Mouse (Mus musculus) adrenal gland, postnatal 36 days (tissue): ENCODE results near the gene Cphx1. TPM values are rescaled to one million over a fixed set of nuclear protein-coding genes. Genes with fewer than 3 reads are reported as not detected.
"Not testable (repeated sequence)": the region's sequence is repeated elsewhere in the genome, so short reads cannot be mapped to it uniquely, and the experiment has no call there.

Source experiments
- DNase-seq, 2 experiments: peaks; one replicate each; pipeline ENCODE4 v3.0.0; 2021; ENCODE audit warnings: mixed read lengths in 1 of 2
- long read RNA-seq, 2 experiments: library from polyadenylated mRNA; stranded (forward); transcript quantifications; one replicate each; pipeline ENCODE4 v2.0.0; 2021; ENCODE audit warnings: borderline sequencing depth in 2 of 2
- total RNA-seq, 2 experiments: library from RNA; stranded (reverse); gene quantifications; 2 replicates each; pipeline ENCODE4 v1.2.3; 2021

The Cphx1 gene
- not detected for total RNA-seq
- long read RNA-seq, experiment 1: 0 reads
- long read RNA-seq, experiment 2: 0 reads

DNA sequence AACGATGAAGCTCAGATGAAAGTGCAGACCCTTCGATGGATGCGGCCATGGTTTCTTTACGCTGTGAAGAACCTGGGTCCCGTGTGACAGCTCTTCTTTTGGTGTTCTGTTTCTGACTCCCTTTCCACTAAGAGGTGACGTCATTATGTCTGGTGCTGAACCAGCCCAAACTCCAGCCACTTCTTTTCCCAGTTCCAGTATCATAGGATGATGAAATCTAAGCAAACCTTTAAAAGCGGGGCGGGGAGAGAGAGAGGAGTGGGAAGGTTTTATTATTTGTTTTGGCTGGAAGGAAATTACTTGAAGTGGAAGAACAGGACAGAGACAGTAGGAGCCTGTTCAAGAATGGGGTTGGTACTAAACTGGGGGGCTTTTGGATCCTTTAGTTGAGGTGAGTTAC is at the start of gene Cphx1:
Gene Cphx1, plus strand, starts transcription at position 301 of the 400 bp plus-strand sequence.
- not testable (repeated sequence) for DNase-seq

DNA sequence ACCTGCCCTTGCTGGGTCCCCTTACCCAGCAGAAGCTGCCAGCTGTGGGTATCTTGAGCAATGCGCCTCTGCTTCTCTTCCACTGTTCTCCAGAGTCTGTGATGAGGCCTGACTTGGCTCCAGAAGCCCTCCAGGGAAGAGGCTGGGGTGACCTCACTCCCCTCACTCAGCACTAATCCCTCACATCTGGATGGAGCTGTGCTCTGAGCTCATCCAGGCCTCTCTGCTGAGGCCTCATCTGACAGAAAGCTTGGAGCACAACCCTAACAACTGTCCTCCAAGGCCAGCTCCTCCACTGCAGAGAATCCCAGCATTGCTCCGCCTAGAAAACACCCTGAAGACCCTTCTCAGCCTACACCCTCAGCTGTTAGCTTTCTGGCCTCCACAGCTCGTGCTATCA is 43.5 kb upstream of the Cphx1 start:
- not testable (repeated sequence) for DNase-seq

DNA sequence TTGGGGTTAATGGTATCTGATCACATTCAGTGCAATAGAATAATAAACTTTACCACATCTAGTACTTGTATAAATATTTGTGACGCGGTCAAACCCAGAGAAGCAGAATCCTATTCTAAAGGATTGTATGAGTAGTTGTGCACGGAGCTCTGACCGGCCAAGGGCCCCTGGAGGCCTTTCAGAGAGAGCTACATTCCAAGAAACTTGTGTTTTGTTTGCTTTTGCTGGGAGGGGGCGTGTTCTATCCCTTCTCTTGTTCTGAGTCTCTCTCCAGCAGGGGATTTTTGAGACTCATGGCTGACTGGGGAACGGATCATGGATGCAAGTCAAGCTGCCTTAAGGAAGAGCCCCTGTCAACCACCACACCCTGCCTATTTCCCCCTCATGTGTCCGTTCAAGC is 42.4 kb upstream of the Cphx1 start:
- not testable (repeated sequence) for DNase-seq

DNA sequence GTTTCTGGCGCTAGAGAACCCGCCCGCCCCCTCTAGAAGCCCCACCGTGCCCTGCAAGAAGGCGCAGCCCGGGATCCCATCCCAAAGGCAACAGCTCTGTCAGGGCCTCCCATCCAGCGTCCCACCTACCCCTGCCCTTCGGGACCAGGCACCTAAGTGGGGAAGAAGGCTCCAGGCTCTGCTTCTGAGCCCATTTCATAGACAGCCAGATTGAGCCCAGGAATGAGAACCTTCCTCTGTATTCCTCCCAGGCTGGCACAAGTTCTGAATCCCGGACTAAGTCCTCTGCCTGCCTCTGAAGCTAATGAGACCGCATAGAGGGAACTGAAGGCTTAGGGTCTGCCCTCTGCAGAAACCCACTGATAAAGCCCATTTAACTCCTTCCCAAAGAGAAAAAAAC is 35.1 kb upstream of the Cphx1 start, which contains the start of gene Plac9a:
Gene Plac9a, minus strand, starts transcription at position 101 of the 400 bp plus-strand sequence.
- DNase-seq: not testable (repeated sequence)

DNA sequence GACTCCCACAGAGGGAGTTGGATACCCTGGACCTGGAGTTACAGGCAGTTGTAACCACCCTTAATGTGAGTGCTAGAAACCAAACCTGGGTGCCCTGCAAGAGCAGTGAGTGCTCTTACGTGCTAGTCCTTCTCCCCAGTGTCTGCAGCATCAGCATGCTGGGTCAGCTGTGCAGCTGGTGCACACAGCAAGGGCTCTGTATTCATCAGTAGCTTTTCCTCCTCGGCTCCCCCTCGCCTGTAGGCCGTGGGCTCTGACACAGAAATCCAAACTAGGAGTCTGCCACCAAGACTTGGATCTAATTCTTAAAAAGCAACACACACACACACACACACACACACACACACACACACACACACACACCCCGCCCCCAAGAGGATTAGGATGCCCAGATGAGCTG is 32.9 kb upstream of the Cphx1 start:
- not testable (repeated sequence) for DNase-seq

DNA sequence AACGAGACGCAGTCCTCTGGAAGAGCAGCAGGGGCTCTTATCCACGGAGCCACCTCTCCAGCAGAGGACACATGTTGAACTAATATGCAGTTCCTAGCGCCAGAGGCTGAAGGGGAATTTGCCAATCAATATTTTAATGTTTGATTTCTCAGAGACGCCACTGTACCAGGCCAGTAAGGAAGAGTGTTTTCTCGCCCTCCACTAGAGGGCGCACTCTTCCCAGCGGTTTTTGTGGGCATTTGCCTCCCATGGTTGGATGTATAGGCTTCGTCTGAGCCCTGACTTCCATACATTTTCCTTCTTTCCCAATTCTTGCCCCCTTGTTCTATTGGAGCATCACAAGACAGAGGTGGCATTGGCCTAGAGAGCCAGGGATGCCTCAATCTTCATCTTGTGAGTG is 30.8 kb upstream of the Cphx1 start:
- DNase-seq: not testable (repeated sequence)

DNA sequence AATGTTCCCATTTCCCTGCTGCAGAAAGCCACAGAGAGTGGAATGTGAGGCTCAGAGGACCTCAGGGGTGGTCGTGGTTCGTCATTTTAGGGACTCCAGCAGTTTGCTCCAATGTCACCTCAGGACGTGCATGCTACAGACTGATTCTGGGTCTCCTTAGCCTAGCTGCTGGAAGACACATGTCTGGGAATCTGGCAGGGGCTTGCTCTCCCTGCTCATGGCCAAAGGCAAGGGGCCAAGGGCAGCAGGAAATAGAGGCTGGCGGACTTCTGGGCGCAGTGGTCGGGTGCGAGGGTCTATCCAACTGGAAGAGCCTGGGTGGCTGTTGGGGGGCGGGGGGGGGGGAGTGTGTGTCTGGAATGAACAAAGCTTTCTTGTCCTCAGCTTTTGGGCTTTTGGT is 29.1 kb upstream of the Cphx1 start:
- not testable (repeated sequence) for DNase-seq

DNA sequence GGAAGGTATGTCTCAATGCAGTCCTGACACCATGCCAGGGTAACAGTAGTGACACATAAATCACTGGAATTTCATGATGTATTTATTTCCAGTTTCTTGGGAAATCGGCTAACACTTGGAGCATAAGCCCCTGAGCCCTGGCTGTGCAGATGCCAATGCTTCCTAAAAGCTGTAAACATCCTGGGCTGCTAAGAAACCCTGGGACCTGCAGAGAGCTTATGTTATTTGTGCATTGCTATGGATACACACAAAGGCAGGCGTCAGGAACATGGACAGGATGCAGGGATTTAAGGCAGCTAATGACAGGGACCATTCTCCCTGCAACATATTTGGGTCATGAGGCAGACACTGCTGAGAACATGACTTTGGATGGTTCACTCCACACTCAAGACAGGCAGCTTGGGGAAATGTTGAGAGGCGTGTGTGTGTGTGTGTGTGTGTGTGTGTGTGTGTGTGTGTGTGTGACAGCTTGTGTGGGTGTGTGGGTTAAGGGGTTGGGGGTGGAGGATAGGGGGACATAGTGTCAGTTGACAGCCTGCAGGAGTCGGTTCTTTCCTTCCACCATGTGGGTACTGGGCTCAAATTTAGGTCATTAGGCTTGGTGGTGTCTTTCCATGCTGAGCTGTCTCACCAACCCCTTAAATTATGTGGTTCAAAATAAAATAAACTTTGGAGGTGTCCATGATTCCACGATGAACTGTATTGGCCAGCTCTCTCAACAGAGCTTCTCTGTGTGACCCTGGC is 19.5 kb upstream of the Cphx1 start:
- not testable (repeated sequence) for DNase-seq

DNA sequence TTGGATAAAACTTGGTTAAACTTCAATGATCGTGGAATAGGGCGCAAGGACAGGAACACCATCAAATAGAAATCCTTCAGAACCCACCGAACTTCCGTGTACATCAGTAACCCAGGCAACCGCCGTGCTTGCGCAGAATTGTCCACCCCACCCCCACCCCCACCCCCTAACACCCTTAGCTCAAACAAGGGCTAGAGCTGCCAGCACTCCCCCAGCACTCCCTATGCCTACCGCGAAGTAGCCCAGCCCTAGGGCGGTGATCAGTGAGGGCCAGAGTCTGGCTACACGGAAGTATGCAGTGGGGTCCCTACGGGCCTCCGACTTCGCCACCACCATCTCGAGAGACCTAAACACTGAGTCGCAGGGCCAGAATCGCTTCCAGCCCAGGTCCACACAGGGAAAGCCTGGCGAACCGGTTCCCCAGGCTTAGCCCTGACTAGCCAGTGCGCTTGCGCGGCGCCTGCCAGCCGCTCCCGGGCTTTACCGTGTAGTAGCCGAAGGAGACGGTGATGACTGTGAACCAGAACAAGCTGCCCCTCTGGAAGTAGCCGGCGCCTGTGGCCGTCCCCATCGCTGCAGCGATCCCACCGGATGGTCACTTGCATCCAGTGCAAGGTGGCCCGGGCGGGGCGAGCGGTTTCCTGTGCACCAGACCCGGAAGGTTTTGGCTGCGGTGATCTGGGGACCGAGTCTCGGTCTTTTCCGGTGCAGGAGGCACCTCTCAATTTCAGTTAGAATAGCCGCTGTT is 11.1 kb upstream of the Cphx1 start:
- DNase-seq: not testable (repeated sequence)

DNA sequence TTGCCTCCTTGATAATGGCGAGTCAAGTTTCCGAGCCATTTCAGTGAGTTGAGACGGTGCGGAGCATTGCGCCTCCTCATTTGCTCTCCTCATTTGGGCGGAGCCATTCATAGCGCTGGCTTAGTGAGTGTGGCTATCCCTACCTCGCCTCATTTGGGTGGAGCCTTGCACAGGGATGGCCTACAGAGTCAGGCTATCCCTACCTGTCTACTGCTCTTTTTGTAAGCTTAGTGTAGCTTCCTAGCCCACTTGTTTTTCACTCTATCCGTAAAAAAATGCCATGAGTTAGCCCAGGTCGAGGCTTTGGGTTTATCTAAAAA is 10.6 kb upstream of the Cphx1 start, which contains the start of gene Tmem254a:
Gene Tmem254a, minus strand, starts transcription at position 111 of the 320 bp plus-strand sequence.
- DNase-seq: not testable (repeated sequence)

DNA sequence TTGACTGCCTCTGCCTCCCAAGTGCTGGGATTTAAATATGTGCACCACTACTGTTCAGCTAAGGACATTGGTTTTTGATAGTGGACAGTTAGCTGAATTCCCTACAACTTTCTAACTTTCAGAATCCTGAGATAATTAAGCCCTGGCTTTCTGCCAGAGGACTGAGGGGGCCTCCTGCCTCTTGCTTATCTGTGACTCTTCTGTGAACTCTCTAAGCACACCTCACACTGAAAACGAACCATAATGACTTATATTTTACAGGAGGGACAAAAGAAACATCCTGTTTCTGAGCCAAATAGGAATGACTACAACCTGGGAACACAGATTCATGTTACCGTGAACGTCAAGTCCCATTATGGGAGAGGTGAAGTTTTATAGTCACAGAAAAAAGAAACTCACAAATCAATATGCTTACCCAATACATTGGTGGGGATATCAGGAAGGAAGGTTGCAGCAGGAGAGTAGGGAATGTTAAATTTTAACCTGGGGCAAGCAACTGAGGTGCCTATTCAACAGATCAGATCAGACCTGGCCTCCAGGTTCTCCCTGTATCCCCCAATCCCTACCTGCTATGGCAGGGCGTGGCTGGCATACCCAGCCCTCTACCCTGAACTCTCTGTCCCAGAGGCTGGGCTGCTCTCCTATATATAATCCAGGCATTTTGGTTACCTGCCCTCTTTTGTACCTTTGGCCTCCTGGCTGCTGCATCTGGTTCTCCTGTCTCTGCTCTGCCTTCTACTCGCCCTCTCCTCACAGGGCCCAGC is 1.1 kb upstream of the Cphx1 start:
- not testable (repeated sequence) for DNase-seq

DNA sequence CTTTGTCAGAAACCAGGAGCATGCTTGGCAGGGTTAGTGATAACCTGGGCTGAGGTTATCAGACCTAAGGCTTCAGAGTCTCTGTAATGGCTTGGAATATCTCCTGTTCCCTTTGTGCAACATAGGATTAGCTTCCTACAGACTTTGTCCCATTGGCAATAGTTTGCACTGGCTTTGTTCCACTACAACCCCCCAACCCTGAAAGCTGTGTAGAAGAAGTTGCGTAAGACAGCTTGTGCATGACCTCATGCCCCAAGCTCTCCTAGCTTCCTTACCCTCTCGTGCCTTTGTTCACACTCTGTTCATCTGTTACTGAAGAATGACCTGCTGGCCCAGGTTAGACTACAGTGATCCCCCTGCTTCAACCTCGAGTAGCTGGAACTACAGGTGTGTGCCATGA is 19.8 kb downstream of the Cphx1 start:
- not testable (repeated sequence) for DNase-seq

DNA sequence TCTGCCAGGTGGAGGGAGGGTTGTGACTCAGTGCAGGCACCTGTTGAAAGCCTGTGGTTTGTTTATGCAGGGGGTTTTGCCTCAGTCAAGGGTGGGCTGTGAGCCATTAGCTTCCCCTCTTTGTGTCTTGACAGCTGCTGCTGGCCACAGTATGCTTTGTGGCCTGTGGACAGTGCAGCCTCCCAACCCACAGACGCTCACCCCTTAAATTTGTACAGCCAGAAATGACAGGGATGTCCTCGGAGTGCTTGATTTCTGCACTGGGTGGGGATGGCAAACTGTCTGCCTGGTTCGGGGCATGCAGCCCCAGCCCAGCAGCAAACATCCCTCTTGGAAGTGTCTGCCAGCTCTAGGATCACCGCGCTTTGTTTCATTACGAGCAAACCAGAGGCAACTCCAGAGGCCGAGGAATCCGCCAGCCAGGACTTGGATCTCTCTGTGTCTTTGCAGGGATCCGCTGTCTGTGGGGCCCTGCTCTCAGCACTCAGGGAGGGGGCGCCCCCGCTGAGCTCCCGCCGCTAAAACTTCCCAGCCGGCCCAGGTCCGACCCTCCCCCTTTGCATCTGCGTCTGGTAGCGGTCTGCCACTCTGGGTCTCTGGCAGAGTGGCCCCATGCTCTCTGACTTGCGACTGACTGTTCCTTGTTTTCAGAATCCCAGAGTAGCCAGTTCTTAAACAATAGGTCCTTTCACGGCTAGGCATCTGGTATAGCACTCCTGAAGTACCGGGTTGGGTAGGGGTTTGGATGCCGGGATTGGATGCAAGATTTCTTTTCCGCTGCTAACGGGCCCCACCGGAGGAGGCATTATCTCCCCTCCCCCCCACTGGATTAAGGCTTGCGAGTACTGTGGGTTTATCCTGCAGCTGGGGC is 40.5 kb downstream of the Cphx1 start, which contains the start of gene Duxbl1:
Gene Duxbl1, plus strand, starts transcription at position 207 of the 871 bp plus-strand sequence.
- DNase-seq: not testable (repeated sequence)

DNA sequence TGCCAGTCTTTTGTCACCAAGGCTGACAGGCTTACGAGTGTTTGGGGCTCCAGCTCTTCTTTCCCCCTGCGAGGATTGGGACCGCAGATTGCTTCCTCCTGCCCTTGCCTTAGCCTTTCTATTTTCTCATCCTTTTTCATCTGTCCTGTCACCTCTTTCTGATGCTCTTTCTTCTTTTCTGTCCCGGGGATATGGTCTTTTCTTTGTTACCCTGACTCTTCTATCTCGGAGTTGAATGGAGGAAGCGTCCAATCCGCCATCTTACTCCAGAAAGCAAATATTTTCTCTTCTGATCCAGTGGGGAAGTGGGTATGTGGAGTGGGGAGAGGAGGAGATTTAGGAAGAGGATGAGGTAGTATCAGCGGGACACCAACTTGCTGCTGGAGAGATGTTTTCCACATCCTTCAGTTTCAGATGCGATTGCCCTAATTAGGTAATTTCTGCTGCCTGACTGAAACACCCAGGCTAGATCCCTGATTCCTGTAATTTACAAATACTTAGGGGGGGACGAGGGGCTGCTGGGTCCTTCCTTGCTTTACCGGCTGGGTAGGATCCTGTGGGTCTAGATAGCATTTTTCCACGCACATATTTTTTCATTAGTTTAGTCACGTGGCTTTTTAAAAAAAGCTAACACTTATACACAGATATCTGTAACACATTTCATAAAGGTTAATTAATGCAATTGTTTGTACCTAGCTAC is 41.3 kb downstream of the Cphx1 start:
- DNase-seq: not testable (repeated sequence)

DNA sequence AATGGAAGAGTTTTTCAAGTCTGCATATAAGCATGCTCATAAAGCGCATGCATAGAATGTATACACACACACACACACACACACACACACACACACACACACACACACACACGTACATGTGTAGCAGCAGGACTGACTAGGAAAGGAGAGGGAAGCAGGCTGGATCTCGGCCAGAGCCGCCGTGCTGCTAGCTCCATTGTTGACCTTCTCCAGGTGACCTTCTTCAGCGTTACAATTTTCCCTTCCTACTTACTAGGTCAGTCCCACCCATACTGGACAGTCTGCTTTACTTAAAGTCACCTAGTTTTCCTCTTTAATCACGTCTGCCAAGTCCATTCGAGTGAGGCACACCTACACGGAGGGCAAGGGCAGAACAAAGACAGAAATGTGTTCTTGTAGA is 43.8 kb downstream of the Cphx1 start:
- peak; percentile 1 to 7 for DNase-seq

Other genes starting within 250 kb of the Cphx1 start
- gene Ppif, start 244.2 kb upstream of the Cphx1 start, total RNA-seq: 10 to 100 TPM; 24.4 to 27.7 TPM
- gene Zcchc24, start 169.3 kb upstream of the Cphx1 start, total RNA-seq: 10 to 100 TPM; 21.2 to 21.3 TPM
- 10 to 100 TPM; 57.8 to 84.4 TPM for gene Anxa11, start 96.1 kb upstream of the Cphx1 start, total RNA-seq
- gene Plac9a, start 35.2 kb upstream of the Cphx1 start, total RNA-seq: 1 to 10 TPM; 1.3 to 1.4 TPM
- 1 to 10 TPM; 2.3 to 3.2 TPM for gene Tmem254a, start 10.6 kb upstream of the Cphx1 start, total RNA-seq
- gene Duxbl1, start 40.3 kb downstream of the Cphx1 start, total RNA-seq: under 1 TPM in 1 of 2 experiments, not detected in 1; 0.13 TPM
- gene Gm9780, start 104.4 kb downstream of the Cphx1 start, total RNA-seq: 10 to 100 TPM; 14.8 to 19.4 TPM
- 10 to 100 TPM; 15.9 to 25.4 TPM for gene Tmem254c, start 129.1 kb downstream of the Cphx1 start, total RNA-seq
- gene Cphx2, start 143.2 kb downstream of the Cphx1 start, total RNA-seq: not detected
- not detected for gene Cphx3, start 144.0 kb downstream of the Cphx1 start, total RNA-seq
- not detected for gene Duxbl2, start 180.0 kb downstream of the Cphx1 start, total RNA-seq
- 10 to 100 TPM; 38.6 to 56.2 TPM for gene Plac9b, start 244.2 kb downstream of the Cphx1 start, total RNA-seq